Comparison of ENCODE assay signal across 33 mouse cellular contexts in genomic region chr4:125481256-125481655, GRCm38 (mm10). TPM values are rescaled to one million over a fixed set of nuclear protein-coding genes. Genes with fewer than 3 reads are reported as not detected.
"Had no signal": no experiment of that assay in that cellular context is flagged by ENCODE, and none has a peak within 500 bp of the region (broad histone marks: within the 10 kb centered on the region; RNA-seq: fewer than 3 reads in every experiment).

No protein-coding gene starts in this region.

- H3K4me2 ChIP-seq: heart, embryonic 11.5 days; heart, embryonic 12.5 days; heart, embryonic 13.5 days; heart, embryonic 15.5 days; hindbrain, embryonic 12.5 days; hindbrain, embryonic 13.5 days; hindbrain, embryonic 14.5 days; hindbrain, embryonic 15.5 days; intestine, embryonic 15.5 days; kidney, embryonic 15.5 days had no signal

- H3K4me1 ChIP-seq: heart, embryonic 12.5 days; heart, embryonic 13.5 days; heart, embryonic 15.5 days; intestine, embryonic 15.5 days; kidney, embryonic 15.5 days had no signal

- H3K36me3 ChIP-seq: heart, embryonic 12.5 days; heart, embryonic 13.5 days; heart, embryonic 15.5 days; hindbrain, embryonic 10.5 days; hindbrain, embryonic 12.5 days; hindbrain, embryonic 13.5 days; hindbrain, embryonic 15.5 days; intestine, embryonic 15.5 days; kidney, embryonic 15.5 days had no signal

- H3K4me3 ChIP-seq: heart, embryonic 12.5 days; heart, embryonic 13.5 days; heart, embryonic 15.5 days; hindbrain, embryonic 10.5 days; hindbrain, embryonic 12.5 days; hindbrain, embryonic 13.5 days; hindbrain, embryonic 15.5 days; intestine, embryonic 15.5 days; kidney, embryonic 15.5 days; layer of hippocampus, adult 2 months; left cerebral cortex, adult 2 months had no signal

- H3K9ac ChIP-seq: heart, embryonic 12.5 days; heart, embryonic 13.5 days; heart, embryonic 15.5 days; hindbrain, embryonic 12.5 days; hindbrain, embryonic 13.5 days; hindbrain, embryonic 14.5 days; hindbrain, embryonic 15.5 days; intestine, embryonic 15.5 days; kidney, embryonic 15.5 days had no signal

- DNase-seq: heart, postnatal 10 days; heart, postnatal 14 days; heart, postnatal 36 days; heart, postnatal 4 days; kidney, adult 11 months; kidney, adult 18-20 months; kidney, adult 2 months; kidney, adult 8-10 months; kidney, adult 9 months; kidney, postnatal 10 days; kidney, postnatal 14 days; kidney, postnatal 25 days; kidney, postnatal 36 days; kidney, postnatal 4 days; layer of hippocampus, adult 9-11 months; layer of hippocampus, postnatal 36 days had no signal

- H3K27ac ChIP-seq: heart, embryonic 13.5 days; heart, embryonic 15.5 days; hindbrain, embryonic 10.5 days; hindbrain, embryonic 12.5 days; hindbrain, embryonic 14.5 days; hindbrain, embryonic 15.5 days; hindbrain, postnatal 0 days; intestine, embryonic 15.5 days; kidney, embryonic 15.5 days; kidney, postnatal 0 days; layer of hippocampus, adult 2 months; left cerebral cortex, adult 2 months had no signal

- H3K9me3 ChIP-seq: heart, embryonic 12.5 days; heart, embryonic 13.5 days; heart, embryonic 15.5 days; hindbrain, embryonic 10.5 days; hindbrain, embryonic 12.5 days; hindbrain, embryonic 13.5 days; hindbrain, embryonic 15.5 days; intestine, embryonic 15.5 days; kidney, embryonic 15.5 days had no signal

RNA-seq across cellular contexts. Expression of gene Grik3, which starts 9.2 kb away (rescaled TPM):
- total RNA-seq: hematopoietic stem cell, adult 5-6 weeks had no signal
- polyA plus RNA-seq: inflammation-experienced regulatory T-cells, adult 6 months had no signal
